Mouse (Mus musculus) gastrocnemius, postnatal 36 days (tissue): Measurements from ENCODE around the gene Snx21. TPM values are rescaled to one million over a fixed set of nuclear protein-coding genes. Genes with fewer than 3 reads are reported as not detected.
A peak's percentile ranks its signal among the peaks of the same experiment; 100 is the strongest.

Experiments
- DNase-seq, 2 experiments: peaks; one replicate each; pipeline ENCODE4 v3.0.0; 2022
- intact Hi-C: fragments of 180-260 bp; cut with DNase I; formaldehyde crosslinking; loops from one replicate; pipeline ENCODE4 v1.15.1; 2025
- total RNA-seq, 2 experiments: library from RNA; stranded (reverse); gene quantifications; 2 replicates each; pipeline ENCODE4 v1.2.3; 2021

Snx21 gene
- total RNA-seq, 2 experiments from 2014 or later = 18.1 to 20.8 TPM

DNA sequence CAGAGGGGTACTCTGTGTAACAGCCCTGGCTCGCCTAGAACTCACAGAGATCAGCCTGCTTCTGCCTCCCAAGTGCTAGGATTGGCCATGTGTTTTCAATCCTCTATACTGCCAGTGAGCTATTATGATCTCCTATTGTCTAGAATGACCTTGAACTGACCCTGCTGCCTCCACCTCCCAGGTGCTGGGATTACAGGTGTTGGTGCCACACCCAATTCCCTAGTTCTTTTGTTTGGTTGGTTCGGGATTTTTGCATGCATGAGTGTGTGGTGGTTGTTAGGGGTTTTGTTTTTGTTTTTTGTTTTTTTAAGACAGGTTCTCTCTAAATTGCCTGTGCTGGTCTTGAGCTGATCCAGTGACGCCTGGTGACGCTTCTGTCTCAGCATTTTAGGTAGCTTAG is 38.3 kb downstream of the Snx21 start:
- DNase-seq = no peak
- intact Hi-C loops = loop anchor here (10.0 kb wide), 1 partner anchor 211 kb away; the partner anchor contains the start of gene Ncoa5

DNA sequence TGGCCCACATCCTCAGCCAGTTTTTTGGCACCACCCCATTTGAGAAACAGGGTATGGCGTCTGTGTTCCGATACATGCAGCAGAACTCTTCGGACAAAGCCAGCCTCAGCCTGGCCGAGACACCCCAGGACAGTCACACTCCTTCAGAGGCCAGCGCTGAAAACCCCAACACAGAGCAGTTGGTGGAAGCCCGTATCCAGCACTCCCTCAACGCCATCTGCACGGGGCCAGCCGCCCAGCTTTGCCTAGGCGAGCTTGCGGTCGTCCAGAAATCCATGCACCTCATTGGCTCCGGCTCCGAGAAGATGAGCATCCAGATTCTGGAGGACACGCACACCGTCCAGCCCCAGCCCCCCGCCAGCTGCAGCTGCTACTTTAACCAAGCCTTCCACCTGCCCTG is 39.9 kb downstream of the Snx21 start:
- no peak for DNase-seq
- intact Hi-C loops = loop anchor here (10.0 kb wide), 1 partner anchor 209 kb away; the partner anchor contains the start of gene Ncoa5

DNA sequence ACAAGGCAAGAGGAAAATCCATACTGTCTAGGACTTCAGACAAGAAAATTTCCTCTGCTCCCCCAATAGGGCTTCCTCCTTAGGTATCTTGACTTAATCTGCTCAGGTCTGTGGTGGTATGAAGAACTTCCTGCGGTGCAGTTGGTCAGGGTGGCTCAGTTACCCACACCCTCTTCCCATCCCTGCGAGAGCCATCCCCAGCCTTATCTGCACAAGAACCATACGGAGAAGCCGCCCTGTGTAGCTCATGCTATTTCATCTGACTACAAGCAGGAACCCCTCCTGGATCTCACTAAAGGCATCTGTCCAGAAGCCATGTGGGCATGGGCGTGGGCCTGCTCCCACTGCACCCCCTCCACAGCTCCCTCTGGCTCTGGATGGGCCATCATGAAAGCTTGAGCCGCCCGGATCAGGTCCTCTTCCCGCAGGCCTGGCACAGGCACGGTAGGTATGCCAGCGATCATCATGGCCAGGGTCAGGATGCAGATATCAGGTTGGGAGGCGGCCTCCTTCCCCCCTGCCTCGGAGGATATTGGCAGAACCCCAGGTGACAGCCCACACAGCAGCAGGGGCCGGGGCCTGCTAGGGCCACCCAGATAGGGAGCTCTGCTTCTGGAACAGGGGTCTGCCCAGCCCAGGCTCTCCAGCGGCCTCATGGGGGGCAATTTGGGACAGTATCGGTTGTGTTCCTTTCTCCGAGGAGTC is 41.7 kb downstream of the Snx21 start:
- DNase-seq = no peak
- intact Hi-C loops = loop anchor here (10.0 kb wide), 1 partner anchor 208 kb away; the partner anchor contains the start of gene Ncoa5

DNA sequence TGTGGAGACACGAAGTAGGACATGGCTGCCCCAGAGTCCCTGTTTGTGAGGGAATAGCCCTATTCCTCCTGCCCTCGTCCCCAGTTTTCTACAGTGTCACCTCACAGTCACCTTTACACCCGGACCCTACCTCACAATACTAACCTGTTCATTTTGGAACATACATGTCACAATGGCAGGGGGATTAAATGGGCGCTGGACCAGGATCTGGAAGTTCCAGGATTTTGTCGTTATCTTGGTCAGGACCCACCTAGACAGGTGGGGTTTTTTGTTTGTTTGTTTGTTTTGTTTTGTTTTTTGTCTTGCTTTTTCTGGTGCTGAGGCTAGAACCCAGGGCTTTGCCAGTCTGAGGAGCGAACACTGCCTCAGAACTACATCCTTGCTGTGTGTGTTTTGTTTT is 42.8 kb downstream of the Snx21 start, which contains the start of gene Spata25:
TSS of gene Spata25 (minus strand) at position 101 of the 400 bp plus-strand sequence.
- intact Hi-C loops = loop anchor here (10.0 kb wide), 1 partner anchor 206 kb away; the partner anchor contains the start of gene Ncoa5
- no peak for DNase-seq

DNA sequence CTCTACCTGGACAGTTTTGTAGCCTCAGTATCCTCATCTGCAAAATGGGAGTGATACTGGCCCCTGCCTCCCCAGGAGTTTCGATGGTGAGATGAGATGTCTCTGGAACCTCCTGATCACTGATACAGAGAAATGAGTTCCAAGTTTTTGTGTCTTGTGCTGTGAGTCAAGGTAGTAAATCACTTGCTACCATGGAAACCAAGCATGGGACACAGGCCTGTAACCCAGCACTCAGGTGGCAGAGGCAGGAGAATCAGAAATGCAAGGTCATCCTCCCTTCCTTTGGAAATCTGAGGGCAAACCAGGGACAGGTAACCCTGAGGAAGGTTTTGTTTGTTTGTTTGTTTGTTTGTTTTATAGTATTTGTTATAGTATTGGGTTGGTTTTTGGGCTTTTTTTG is 43.5 kb downstream of the Snx21 start:
- no peak for DNase-seq
- intact Hi-C loops = loop anchor here (10.0 kb wide), 1 partner anchor 206 kb away; the partner anchor contains the start of gene Ncoa5

DNA sequence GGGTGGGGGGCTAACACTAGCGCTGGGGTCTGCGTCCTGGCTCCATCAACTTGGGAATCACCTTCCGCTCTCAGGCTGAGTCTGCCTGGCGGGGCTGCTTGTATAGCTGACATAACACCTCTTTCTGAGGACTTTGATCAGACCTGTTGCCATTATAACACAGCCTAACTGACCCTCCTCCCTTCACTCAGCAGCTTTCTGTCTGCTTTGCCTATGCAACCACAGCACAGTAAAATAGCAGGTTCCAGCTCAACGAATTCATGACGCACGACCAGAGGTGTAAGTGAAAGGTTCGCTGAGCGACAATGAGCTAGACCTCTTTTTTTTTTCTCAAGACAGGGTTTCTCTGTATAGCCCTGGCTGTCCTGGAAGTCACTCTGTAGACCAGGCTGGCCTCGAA is 45.4 kb downstream of the Snx21 start:
- no peak for DNase-seq
- intact Hi-C loops = loop anchor here (10.0 kb wide), 1 partner anchor 74 kb away; no protein-coding TSS in a partner anchor

DNA sequence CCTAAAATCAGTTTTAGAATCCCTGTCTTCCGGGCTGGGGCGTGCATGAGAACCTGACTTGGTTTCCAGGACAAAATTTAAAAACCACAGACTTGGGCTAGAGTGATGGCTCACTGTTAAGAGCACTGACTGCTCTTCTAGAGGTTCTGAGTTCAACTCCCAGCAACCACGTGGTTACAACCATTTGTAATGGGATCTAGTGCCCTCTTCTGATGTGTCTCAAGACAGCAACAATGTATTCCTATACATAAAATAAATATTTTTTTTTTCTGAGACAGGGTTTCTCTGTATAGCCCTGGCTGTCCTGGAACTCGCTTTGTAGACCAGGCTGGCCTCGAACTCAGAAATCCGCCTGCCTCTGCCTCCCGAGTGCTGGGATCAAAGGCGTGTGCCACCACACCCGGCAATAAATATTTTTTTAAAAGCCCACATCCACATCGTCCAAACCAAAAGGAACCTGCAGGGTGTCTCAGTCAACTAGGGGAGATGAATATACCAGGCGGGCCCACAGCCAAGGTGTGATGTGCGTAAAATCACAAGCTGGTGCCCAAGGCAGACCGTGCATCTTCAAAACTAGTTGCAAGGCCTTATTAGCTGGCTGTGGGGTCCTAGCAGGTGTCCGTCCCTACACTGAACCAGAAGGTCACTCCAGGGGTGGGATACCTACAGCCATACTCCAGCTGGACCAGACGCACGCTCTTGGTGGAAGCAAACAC is 46.6 kb downstream of the Snx21 start:
- intact Hi-C loops = loop anchor here (10.0 kb wide), 1 partner anchor 73 kb away; no protein-coding TSS in a partner anchor

DNA sequence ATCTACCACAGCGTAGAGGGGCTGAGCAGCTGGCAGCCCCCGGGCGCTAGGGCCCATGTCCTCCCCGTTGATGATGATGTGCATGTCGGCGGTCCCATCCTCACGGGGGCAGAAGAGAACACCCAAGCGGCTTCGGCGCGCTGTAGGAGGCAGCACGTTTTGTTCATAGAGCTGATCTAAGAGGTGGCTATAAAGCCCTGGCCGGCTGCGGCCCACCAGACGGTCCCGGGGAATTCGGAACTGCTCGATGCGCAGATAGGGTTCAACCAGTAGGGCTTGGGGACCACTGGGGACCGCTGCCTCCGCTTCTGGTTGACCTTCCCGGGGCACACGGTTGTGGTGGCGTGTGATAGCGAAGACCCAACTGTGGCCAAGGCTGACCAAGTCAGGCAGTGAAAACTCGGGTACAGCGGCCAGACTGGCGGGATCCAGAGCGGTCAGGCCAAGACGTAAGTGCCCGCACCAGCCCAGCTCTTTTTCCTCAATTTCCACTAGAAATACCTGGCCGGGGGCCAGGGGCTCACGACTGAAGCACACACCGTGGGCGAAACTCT is 47.2 kb downstream of the Snx21 start, which contains the start of gene Ctsa:
TSS of gene Ctsa (plus strand) at position 126 of the 554 bp plus-strand sequence.
- intact Hi-C loops = loop anchor here (10.0 kb wide), 1 partner anchor 72 kb away; no protein-coding TSS in a partner anchor
- DNase-seq = peak; percentile 71

More for the DNA sequence above, 46.6 kb downstream of the Snx21 start:
- DNase-seq = no peak

DNA sequence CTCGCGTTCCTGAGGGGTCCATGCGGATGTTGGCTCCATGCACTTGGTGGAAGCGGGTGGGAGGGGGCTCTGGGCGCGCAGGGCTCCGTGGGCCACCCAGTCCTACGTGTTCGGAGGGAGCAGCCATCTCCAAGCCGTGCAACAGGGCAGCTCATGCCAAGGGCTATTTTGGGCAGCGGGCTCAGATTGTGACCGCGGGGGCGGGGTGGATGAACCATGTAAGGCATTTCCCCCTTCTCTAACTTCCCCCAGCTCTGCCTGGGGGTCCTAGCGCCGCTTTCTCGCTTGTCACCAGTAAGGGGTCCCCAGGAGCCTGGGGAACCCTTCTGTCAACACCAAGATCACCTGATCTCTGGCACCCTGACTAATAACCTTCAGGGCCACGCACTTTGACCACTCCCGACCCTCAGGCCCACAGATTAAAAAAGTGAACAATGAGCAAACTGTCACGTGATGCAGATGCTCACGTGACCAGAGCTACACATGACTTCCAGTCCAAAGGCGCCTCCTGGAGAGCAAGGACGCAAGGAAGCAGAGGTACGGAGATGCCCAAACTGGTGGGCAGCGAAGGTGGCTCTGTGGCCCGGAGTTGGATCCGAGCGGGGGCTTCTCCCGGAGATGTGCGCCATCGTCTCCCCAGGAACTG is 47.8 kb downstream of the Snx21 start, which contains the start of gene Neurl2:
TSS of gene Neurl2 (minus strand) at position 143 of the 646 bp plus-strand sequence.
- intact Hi-C loops = loop anchor here (10.0 kb wide), 1 partner anchor 71 kb away; no protein-coding TSS in a partner anchor
- peak; percentile 82 to 88 for DNase-seq

DNA sequence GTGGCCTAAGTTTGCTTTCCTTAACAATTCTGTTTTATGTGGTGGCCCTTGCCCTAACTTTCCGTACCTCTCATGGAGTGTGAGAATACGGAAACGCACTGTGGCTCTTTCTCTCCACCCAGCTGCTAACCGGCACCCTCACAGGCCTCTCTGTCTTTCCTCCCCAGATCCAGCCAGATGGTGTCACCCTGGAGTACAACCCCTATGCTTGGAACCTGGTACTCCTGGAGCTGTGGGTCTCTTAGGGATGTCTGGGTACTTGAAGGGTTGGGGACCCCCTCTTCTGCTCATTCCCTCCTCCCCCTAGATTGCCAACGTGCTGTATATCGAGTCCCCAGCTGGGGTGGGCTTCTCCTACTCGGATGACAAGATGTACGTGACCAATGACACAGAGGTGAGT is 48.9 kb downstream of the Snx21 start:
- intact Hi-C loops = loop anchor here (10.0 kb wide), 1 partner anchor 70 kb away; no protein-coding TSS in a partner anchor
- no peak for DNase-seq

DNA sequence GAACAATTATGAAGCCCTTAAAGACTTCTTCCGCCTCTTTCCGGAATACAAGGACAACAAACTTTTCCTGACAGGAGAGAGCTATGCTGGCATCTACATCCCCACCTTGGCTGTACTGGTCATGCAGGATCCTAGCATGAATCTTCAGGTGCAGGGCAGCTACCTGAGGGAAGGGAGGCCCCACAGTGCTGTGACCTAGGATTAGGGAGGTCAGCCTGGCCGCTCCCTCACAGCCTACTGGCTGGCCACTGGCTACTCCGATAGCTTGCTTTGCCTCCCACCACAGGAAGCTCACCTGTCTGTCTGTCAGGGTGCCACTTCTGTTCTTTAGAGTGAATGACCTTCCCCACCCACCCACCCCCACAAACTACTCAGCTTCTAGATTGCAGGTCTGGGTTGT is 49.5 kb downstream of the Snx21 start:
- intact Hi-C loops = loop anchor here (10.0 kb wide), 1 partner anchor 70 kb away; no protein-coding TSS in a partner anchor
- DNase-seq = no peak

Other genes starting within 250 kb of the Snx21 start
- under 1 TPM in 1 of 2 experiments, not detected in 1; 0.71 TPM for gene Wfdc2, start 223.4 kb upstream of the Snx21 start, total RNA-seq
- not detected for gene Spint3, start 212.4 kb upstream of the Snx21 start, total RNA-seq
- gene Wfdc6a, start 200.4 kb upstream of the Snx21 start, total RNA-seq = not detected
- not detected for gene Eppin, start 192.2 kb upstream of the Snx21 start, total RNA-seq
- gene Wfdc6b, start 172.3 kb upstream of the Snx21 start, total RNA-seq = not detected
- not detected for gene Wfdc8, start 172.2 kb upstream of the Snx21 start, total RNA-seq
- not detected for gene Wfdc16, start 147.0 kb upstream of the Snx21 start, total RNA-seq
- gene Wfdc10, start 129.8 kb upstream of the Snx21 start, total RNA-seq = not detected
- gene Wfdc9, start 129.2 kb upstream of the Snx21 start, total RNA-seq = not detected
- gene Wfdc11, start 111.7 kb upstream of the Snx21 start, total RNA-seq = not detected
- not detected for gene Wfdc13, start 100.7 kb upstream of the Snx21 start, total RNA-seq
- not detected for gene Spint4, start 87.3 kb upstream of the Snx21 start, total RNA-seq
- not detected for gene Spint5, start 70.5 kb upstream of the Snx21 start, total RNA-seq
- not detected for gene Wfdc3, start 39.9 kb upstream of the Snx21 start, total RNA-seq
- gene Dnttip1, start 39.8 kb upstream of the Snx21 start, total RNA-seq = 10 to 100 TPM; 15.8 to 18.1 TPM
- 1 to 10 TPM; 1.0 to 1.4 TPM for gene Ube2c, start 15.9 kb upstream of the Snx21 start, total RNA-seq
- gene Tnnc2, start 5.9 kb upstream of the Snx21 start, total RNA-seq = over 10,000 TPM; 16,945 to 17,744 TPM
- 1 to 10 TPM; 6.9 to 8.6 TPM for gene Acot8, start 19.1 kb downstream of the Snx21 start, total RNA-seq
- gene Zswim3, start 19.3 kb downstream of the Snx21 start, total RNA-seq = 1 to 10 TPM; 1.2 TPM
- gene Zswim1, start 36.9 kb downstream of the Snx21 start, total RNA-seq = 1 to 10 TPM; 3.0 to 4.6 TPM
- gene Spata25, start 42.7 kb downstream of the Snx21 start, total RNA-seq = under 1 TPM in 1 of 2 experiments, not detected in 1; 0.36 TPM
- 10 to 100 TPM; 45.6 to 49.4 TPM for gene Ctsa, start 47.0 kb downstream of the Snx21 start, total RNA-seq
- gene Neurl2, start 47.6 kb downstream of the Snx21 start, total RNA-seq = 10 to 100 TPM; 35.8 to 36.3 TPM
- 10 to 100 TPM; 15.3 to 15.7 TPM for gene Pltp, start 71.9 kb downstream of the Snx21 start, total RNA-seq
- 10 to 100 TPM; 23.8 to 26.9 TPM for gene Pcif1, start 93.5 kb downstream of the Snx21 start, total RNA-seq
- 1 to 10 TPM; 8.8 to 9.3 TPM for gene Zfp335, start 125.9 kb downstream of the Snx21 start, total RNA-seq
- under 1 TPM; 0.38 to 0.62 TPM for gene Mmp9, start 155.0 kb downstream of the Snx21 start, total RNA-seq
- gene Slc12a5, start 175.0 kb downstream of the Snx21 start, total RNA-seq = under 1 TPM; 0.25 to 0.36 TPM
- gene Ncoa5, start 249.0 kb downstream of the Snx21 start, total RNA-seq = 10 to 100 TPM; 10.3 to 11.7 TPM